Mouse (Mus musculus): Measurements from ENCODE around the gene Gm3952. TPM values are rescaled to one million over a fixed set of nuclear protein-coding genes. Genes with fewer than 3 reads are reported as not detected.

Gm3952 gene
- total RNA-seq (2021), result not detected
- long read RNA-seq, experiment 1, result 0 reads
- long read RNA-seq, experiment 2, result 0 reads

DNA sequence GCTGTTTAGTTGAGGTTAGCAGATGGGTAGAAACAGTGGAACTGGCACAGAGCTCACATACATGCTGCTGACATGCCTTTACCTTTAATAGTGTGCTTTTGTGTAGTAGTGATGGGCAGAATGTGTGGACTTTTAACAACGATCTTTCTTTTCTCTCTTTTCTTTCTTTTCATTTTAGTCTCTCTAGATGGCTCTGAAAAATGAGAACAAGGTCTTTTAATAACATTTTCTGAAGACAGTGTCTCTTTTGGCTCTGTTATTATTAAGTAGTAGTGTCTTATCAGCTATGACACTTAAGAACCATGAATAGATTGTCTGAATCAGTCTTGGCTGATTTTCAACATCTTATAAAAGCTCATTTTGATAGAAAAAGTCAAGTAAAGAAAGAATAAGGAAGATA lies at the start of gene Gm3952:
Gm3952 (minus strand) TSS at position 101 of the 400 bp plus-strand sequence.
- no peak for DNase-seq (ENCODE audit: low spot score in 2 of 2)

DNA sequence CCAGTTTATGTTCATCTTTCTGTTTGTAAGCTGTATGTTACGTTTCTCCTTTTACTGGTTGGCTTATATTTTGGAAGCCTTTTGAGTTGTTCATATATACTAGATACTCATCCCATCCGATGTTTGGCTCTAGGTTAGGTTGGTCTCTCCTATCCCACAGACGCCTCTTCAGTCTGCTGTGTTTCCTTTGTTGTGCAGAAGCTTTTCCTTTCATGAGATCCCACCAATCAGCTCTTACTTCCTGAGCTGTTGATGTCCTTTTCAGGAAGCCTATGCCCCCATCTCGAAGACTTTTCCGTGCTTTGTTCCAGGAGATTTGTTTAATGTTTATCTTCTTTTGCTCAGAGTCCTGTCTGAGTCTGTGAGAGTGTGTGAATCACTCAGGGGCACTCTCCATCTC lies 45.3 kb upstream of the Gm3952 start:
- no peak for DNase-seq (ENCODE audit: low spot score in 2 of 2)

DNA sequence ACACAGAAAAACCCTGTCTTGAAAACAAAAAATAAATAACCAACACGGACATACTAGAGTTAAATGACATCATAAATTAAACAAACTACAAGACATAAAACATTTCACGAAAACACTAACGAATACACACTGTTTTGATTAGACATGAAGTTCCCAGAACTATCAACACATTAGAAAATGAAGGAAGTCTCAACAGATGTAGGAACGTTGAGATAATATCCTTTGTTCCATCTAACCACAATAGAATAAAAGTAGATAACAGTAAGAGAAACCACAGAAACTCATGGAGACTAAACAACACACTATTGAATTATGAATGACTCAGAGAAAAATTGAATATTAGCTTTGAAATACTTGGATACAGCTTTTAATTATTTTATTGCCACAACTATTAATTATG lies 14.0 kb upstream of the Gm3952 start:
- DNase-seq (ENCODE audit: low spot score in 2 of 2), result no peak

DNA sequence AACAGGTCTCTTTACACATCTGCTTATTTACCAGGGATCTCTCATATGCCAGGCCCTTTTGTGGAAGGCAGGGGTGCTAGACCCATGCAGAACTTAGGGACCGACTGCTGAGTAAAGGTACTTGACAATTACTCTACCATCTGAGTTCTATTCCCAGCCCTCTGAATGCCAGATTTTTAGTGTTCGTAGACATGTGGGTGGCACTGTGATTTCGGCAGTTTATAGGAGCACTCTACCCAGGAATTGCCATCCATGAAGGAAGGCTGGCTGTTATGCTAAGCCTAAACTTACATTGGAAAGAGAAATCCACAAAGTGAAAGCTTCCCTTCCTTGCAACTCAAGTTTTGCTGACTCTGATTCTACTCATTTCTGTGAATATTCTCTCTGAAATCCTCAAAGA lies 62.8 kb downstream of the Gm3952 start:
- DNase-seq (ENCODE audit: low spot score in 2 of 2), result no peak

- DNase-seq (ENCODE audit: low spot score in 2 of 2), result peak in 1 of 2 experiments; percentile 32
Observed at GRCm38 (mm10) chr8:128734118-128734517, 64.4 kb downstream of the Gm3952 start.

DNA sequence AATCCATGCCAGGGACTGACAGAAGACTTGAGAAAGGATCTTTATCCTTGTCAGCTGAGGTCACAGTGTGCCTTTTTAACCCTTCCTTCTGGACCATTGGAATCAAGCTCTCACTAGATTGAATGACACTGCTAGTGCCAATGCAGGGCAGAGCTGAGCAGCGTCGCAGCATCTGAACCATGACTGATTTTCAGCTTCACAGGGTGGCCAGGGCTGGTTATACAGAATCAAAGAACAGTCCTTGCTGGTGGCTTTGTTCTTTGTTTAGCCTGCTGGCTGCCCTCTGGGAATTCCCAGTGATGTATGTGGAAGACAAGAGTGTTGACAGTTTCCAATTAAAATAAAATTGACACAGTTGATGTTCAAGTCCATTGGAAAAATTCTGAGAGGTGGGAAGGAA lies 66.2 kb downstream of the Gm3952 start:
- DNase-seq (ENCODE audit: low spot score in 2 of 2), result no peak

DNA sequence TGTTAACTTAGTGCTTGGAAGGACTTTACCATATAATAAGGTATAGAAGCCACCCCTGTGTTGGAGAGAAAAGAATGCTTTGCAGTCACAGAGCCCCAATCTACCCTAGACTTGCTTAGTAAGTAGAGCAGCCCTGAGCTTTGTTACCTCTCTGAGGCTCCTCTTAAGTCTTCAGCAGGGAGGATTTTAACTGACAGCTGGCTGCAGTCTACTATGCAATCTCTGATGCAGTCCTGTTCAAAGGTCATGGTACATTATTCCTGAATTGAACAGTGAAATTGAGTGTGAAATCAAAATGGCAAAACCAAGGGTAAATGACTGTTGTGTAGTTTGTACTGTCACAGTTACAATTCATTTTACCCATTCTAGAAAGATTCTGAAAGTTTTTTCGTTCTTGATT lies 71.3 kb downstream of the Gm3952 start:
- no peak for DNase-seq (ENCODE audit: low spot score in 2 of 2)

DNA sequence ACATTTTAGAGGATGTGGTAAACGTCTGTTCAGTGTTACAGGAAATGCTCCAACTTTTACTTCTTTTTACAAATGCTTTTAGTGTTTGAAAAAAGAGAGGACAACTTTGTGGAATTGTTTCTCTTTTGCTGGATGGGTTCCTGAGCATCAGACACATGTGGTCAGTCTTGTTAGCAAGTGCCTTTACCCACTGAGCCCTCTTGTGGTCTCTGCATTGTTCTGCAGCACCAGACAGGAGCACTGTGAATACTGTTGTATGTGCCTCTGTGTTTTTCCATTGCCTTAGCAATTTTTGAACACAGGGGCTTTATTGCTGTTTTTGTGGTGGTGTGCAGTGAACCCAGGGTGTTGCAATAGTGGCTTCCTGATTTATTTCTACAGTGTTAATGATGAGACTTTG lies 73.7 kb downstream of the Gm3952 start:
- peak in 1 of 2 experiments; percentile 49 for DNase-seq (ENCODE audit: low spot score in 2 of 2)

- DNase-seq (ENCODE audit: low spot score in 2 of 2), result peak in 1 of 2 experiments; percentile 39
Observed at GRCm38 (mm10) chr8:128716184-128716583, 82.3 kb downstream of the Gm3952 start.

DNA sequence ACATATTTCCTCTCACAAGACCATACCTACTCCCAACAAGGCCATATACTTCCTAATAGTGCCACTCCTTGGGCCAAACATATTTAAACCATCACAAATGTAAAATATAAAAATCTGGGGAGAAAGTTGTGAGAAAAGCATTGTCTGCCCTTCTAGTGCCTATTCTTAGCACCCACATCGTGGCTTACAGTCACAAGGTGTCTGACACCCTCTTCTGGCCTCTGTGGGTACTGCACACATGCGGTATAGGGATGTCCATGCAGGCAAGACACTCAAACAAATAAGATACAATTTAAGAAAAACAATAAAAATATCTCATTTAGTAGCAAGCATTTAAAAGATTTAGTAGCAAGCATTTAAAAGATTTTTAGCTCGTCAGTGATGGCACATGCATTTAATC lies 89.2 kb downstream of the Gm3952 start:
- peak; percentile 53 to 68 for DNase-seq (ENCODE audit: low spot score in 2 of 2)

GRCm38 (mm10) chr8:128704836-128705235 lies 93.7 kb downstream of the Gm3952 start:
- no peak for DNase-seq (ENCODE audit: low spot score in 2 of 2)

DNA sequence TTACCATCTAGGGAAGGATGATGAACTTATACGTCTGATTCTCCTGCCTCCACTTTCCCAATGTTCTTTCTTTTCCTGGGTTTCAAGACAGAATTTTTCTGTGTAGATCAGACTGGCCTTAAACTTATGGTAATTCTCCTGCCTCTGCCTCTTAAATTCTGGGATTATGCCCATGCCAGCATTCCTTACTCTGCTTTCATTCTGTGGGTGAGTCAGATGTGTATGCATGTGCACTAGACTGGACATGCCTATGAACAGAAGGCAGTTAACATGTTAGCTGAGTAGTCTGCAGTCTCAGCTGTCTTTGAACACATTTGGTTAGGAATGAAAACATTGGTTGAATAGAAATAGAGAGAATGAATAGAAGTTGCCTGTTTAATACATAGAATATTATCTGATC lies 94.1 kb downstream of the Gm3952 start:
- DNase-seq (ENCODE audit: low spot score in 2 of 2), result no peak

- DNase-seq (ENCODE audit: low spot score in 2 of 2), result no peak
Observed at GRCm38 (mm10) chr8:128697945-128698344, 100.5 kb downstream of the Gm3952 start.

DNA sequence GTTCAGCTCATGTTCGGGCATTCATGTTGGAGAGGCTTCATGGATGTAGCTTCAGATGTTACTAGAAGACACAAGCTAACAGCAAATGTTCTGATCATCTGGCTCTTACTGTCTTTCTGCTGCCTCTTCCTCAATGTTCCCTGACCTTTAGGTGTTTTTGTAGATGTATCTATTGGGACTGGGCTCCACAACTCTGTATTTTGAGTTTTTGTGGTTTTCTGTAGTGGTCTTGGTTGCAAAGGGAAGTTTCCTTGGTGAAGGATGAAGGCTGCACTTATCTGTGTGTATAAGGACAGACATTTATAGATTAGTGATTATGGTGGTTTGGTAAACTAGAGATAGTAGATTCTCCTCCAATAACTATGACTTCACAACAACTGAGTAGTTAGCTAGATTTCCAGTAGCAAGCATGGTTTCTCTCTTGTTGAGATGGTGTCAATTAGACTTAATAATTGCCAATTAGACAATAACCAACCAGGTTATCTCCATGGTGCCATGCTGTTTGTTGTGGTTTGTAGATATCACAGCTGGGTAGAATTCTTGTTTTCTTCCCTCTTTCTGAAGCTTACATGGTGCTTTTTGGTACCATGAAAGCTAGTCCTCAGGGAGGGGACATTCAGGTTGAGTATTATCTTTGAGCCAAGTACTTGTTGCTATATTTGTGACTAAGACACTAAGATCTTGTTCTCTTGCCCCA lies 101.6 kb downstream of the Gm3952 start:
- DNase-seq (ENCODE audit: low spot score in 2 of 2), result no peak

Other genes starting within 250 kb of the Gm3952 start
- gene Itgb1, start 113.0 kb downstream of the Gm3952 start, total RNA-seq (2021), result 10 to 100 TPM; 79.9 to 82.8 TPM

Data from layer of hippocampus, postnatal 14 days (tissue).